Mouse (Mus musculus): ENCODE measurements around the gene Tmem59. TPM values are rescaled to one million over a fixed set of nuclear protein-coding genes. Genes with fewer than 3 reads are reported as not detected.

The Tmem59 gene
- total RNA-seq, 2 experiments from 2014 or later, result 345 to 431 TPM

DNA sequence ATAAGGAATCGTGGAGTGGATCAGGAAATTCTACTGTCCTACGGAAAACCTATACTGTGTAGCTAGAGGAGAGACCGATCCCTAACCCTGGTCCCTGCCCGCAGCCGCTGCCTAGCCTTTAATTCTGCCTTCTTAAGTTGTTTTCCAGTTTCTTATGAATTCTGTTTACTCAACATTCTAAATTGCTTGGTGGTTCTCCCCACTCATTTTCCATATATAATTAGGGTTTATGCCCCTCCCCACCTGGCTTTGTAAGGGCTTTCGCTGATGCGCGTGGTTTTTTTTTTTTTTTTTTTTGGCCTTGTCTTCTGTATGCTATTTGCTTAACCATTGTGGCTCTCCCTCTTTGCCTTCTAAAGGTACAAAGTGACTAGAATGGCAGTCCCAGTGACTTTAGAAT lies 1.4 kb downstream of the Tmem59 start:
- DNase-seq, result peak in 1 of 2 experiments; percentile 7

DNA sequence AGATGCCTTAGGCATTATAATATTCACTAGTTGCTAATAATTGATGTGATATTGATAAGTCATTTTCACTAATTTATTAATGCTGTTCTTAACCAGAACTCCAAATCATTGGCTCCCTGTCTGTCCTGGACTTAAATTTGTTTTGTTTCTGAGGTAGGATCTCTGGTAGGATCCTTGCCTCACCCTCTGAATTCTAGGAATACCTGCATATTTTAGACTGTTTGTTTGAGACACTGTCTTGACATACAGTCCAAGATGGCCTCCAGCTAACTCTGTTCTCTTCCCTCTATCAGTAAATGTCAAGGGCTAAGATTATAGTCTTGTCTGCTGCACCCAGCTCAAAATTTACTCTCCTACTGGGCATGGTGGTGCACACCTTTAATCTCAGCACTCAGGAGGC lies 2.5 kb downstream of the Tmem59 start:
- DNase-seq, result no peak

DNA sequence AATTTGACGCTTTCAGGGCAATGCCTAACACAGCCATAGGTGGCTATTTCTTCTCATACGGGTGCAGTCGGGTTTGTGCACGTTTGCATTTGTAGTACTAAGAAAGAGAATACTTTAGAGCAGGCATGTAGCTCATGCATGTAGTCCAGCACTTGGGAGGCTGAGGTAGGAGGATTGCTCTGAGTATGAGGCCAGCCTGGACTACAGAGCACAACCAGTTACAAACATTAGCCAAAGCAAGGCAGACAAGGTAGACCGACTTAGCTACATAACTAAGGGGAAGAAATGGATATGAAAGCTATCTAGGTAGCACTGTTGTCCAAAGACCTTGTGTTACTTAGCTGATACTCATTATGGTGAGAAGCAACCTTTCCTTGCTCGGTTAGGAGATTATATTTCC lies 3.7 kb downstream of the Tmem59 start:
- no peak for DNase-seq

DNA sequence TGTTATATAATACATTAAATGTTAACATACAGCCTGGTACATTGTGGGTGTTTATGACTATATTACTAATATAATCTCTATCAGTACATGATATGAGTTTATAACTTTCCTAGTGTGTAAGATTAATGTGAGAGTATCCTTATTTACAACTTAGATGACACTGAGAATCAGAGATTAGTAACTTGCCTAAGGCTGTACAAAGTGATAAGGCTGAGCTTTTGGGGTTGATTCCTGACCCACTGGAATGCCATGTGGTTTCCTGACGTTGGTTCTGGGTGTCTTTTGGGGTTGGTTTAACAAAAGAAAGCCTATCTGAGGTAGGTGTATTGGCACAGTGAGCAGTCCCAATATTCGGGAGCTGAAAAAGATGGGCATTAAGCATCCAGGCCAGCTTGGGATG lies 4.6 kb downstream of the Tmem59 start:
- DNase-seq, result no peak

DNA sequence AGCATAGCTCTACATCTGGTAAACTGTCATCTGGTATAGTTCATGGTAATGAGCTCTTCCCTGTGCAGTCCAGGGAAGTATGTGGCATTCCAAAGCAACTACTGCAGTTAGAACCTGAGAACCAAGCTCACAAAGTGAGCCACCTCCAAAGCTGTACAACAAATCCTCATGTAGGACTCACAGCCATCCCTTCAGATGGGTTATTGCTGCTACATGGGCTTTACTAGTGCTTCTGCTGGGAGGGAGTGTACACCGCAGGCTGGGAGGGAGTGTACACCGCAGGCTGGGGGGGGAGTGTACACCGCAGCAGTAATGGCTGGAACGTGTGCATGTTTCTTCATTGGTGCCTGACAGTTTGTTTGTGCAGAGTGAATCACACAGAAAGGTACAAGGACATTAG lies 5.0 kb downstream of the Tmem59 start:
- peak; percentile 7 to 35 for DNase-seq

DNA sequence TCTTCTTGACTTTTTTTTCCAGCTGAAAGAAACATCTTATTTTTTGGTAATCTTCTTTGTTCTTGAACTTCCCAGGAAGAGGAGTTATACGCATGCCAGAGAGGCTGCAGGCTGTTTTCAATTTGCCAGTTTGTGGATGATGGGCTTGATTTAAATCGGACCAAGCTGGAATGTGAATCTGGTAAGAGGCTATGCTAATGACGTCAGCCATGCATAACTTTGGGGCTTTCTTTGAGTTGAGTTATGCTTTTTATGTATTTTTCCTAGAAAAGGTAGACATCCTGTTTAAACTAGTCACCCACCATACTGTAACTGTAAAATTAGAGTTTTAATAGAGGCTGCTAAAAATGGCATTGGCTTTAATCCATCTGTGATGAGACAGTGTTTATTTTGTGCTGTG lies 7.5 kb downstream of the Tmem59 start:
- DNase-seq, result no peak

DNA sequence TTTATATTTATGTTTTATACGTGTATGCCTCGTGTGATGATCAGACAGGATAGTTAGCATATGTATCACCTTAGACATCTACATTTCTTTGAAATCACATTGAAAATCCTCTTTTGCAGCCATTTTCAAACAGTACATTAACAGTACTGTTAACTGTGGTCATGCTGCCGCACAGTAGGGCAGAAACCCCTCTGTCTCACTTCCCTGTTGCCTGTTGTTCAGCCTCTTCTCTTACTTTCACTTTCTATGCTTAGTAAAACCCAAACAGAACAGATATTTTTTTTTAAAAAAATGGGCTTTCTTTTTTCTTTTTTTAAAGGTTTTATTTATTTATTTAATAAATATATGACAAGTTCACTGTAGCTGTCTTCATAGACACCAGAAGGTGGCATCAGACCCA lies 15.6 kb downstream of the Tmem59 start:
- no peak for DNase-seq

DNA sequence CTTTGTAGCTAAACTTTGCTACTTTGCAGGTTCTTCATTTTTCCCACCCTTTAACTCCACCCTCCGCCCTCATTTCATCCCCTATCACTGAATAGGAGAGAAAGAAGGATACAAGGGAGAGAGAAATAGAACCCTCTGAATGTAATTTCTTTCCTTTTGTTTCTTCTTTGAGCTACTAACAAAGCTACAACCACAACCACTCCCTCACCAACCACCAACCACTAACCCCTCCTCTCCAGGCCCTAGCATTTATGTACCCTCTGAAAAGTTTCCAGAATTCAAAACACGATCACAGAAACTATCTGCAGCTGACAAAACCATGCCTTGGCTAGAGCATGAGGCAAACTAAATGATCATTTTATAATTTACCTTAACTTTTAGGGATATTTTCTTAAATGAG lies 18.3 kb downstream of the Tmem59 start:
- DNase-seq, result no peak

DNA sequence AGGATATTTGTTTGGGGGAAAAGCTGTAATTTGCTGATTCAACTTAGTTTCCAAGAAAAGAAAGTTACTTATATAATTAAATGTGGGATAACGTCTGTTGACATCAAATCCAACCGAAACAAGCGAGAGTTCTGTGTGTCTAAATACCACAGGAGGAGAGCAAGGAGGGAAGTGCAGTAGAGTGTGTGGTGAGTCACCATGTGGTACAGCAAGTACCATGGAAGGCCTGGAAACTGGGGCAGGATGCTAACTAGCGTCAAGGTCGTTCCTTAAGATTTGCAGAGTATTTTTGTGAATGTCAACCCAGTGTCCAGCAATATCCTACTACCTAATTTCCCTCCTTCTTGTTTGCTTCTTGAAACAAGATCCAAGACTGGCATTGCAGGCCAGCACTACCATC lies 19.9 kb downstream of the Tmem59 start:
- peak; percentile 27 to 63 for DNase-seq

DNA sequence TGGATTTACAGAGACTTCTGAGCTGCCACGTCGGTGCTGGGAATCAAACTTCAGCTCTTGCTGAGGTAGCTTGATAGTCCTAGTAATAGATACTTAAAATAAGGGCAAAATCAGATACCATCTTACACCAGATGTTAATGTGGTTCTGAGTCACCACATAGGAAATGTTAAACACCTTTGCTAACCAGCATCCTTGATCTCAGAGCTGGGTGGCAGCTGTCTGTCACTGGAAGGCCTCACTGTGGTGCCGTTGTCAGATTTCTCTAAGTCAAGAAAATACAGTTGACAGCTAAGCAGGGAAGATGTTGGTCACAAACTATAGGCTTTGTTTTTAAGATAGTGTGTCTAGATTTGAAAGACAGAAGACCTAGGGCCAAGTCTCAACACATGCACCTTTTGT lies 23.6 kb downstream of the Tmem59 start:
- DNase-seq, result no peak

DNA sequence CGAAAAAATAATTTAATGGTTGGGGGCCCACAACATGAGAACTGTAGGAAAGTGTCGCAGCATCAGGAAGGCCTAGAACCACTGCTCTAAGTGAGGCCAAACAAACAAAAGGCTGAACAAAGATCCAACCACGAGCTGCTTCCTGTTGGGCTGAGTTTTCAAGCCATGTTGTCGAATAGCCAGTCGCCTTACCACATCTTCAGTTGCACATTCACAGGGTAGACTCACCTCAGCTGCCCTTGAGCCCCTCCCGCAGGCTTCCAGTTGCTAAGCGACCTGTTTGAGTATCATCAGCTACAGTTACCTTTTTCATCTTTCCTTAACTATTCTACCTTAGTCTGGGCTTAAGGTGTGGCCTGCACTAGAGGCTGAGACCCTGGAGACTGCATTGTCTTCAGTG lies 24.8 kb downstream of the Tmem59 start:
- DNase-seq, result no peak

DNA sequence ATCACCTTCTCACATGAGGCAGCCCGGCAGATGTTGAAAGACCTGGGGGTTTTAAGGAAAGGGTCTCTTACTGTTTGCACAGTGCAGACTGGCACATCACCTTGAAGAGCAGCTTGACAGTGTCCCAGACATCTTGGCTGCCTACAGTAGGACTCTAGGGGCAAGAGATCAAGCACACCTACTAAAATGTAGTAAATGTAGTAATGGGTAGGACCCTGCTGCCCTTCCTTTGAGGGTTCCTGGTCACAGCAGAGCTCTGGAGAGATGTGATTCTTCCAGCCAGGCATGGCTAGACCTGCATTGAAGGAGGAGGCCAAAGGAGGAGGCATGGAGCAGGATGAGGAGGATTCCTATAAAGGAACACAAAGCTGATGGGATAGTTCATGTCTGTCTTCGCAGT lies 28.8 kb downstream of the Tmem59 start:
- no peak for DNase-seq

DNA sequence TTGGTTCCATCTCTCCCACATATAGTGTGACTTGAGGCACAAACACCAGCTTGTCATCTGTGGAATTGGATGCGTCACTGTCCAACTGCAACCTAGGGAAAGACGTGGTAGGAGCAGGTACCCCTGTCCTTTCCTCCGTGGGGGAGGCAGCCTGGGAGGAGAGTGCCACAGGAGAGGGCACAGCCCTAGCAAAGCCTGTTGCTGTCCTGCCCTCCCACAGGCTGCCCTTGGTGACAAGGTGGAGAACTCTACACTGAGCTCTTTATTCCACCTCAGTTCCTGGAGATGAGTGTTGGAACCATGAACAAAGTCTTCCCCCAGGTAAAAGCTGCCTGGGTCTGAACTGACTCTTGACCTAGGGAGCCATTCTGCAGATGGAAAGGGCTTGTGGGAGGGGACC lies 30.7 kb downstream of the Tmem59 start, which contains the start of gene Ldlrad1:
Ldlrad1 (plus strand) TSS at position 301 of the 400 bp plus-strand sequence.
- no peak for DNase-seq

DNA sequence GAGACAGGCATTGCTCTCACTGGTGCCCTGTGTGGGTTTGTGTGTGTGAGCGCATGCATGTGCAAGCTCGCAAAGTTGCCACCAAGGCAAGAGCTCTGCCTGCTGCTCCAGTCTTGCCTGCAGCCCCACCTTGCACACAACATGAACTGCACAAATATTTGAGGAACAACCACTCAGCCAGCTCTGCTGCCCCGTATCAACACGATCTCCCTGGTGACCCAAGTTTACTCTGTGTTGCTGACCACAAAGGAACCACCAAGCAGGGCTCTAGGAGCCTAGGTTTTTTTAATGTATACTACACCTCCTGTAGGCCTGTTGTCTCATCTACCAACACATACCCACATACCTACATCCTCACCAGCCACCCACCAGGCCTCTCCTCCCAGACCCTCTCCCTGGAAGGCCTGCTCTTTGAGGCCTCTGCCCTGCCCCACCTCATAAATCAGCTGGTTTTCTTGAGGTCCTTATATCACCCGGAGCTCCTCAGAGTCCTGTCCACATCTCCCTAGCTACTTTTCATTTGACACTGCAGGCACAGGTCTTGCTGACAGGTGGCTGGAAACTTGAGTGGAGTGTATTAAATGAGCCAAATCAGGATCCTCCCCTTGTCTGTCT lies 32.4 kb downstream of the Tmem59 start:
- DNase-seq, result no peak

DNA sequence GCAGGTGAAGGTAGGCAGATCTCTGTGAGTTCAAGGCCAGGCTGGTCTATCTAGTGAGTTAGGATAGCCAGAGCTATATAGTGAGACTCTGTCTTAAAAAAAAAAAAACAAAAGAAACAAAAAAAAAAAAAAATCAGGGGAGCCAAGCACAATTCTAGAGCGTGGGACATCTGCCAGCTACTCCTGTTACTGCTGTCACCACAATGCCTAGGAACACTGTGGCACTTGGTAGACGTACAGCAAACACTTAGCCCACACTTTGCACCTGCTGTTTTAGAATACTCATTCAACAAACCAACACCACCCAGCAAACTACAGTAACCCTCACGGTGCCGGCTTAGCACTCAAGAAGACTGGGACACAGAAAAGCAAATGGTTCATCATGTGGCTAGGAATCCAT lies 33.3 kb downstream of the Tmem59 start:
- no peak for DNase-seq

DNA sequence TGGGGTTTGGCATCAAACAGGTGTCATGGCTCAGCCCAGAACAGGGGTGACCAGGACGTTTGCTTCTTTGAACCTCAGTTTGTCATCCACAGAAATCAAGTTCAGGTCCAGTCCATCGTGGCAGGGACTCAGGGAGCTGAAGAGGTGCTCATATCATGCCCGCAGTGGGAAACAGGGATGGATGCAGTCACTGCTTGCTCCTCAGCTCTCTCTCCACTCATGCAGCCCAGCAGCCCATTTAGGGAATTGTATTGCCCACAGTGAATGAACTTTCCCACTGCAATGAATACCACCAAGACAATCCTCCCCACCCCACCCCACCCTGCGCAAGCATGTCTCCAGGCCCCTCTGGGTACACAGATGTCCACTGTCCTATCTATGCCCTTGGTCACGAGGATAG lies 33.7 kb downstream of the Tmem59 start:
- no peak for DNase-seq

DNA sequence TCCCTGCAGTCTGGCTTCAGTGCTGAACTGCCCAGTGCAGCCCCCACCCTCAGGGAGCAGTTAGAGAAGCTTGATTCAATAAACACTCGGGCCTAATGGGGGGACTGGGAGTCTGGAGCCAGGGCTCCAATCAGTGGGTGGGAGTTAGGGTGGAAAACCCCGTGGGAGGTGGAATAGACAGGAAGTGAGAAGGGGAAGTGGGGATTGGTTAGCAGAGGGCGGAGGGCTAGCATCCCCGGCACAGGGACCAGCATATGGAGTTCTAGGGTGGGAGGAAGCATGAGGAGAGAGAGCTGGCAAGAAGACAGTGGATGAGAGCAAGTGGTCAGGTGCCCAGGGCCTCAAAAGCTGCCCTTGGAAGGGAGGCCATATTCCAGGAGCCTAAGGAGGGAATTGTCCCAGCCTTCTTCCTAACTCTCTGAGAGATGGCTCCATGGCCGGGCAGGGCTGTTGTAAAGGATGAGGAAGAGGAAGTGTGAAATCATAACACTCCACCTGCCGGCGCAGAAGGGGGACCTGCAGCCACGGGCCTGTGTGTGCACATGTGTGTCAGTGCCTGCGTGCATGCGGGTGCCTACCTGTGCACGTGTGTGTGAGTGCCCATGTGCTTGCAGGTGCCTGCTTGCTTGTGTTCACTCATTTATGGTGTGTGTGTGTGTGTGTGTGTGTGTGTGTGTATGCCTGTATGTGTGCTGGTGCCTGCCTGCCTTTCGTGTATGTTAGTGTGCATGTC lies 35.2 kb downstream of the Tmem59 start:
- no peak for DNase-seq

DNA sequence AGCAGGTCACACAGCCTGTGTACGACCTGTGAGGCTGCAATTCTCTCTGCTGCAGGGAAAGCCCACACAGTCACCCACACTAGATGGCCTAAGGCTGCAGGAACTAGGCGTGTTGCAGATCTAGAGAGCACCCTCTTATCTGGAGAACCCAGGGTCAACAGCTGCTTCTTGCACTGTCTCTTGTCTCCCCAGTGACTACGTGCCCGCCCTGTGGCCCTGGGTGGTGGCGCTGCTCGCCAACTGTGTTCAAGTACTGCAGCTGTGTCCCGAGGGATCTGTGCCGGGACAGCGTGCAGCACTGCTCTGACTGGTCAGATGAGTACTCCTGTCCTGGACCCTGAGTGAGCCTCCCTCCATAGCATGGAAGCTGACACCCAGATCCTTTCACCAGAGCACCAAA lies 39.4 kb downstream of the Tmem59 start:
- peak; percentile 39 to 56 for DNase-seq

DNA sequence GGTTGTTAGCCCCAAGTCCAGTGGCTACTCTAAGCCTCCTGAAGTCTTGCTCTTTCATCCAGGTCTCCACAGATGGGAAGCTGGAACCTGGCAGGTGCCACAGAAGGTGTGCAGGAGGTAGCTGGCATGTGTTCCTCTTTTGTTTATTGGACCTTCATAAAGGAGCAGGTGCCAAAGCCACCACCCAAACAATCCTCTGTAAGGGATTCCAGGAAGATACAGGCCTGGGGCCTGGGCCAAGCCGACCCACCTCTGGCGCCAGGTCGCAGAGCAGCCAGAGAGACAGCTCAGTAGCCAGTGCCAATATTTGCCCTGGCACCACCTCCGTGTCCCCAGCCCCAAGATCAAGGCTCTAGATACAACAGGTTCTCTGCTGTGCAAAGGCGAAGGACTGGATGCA lies 43.3 kb downstream of the Tmem59 start:
- peak in 1 of 2 experiments; percentile 14 for DNase-seq

DNA sequence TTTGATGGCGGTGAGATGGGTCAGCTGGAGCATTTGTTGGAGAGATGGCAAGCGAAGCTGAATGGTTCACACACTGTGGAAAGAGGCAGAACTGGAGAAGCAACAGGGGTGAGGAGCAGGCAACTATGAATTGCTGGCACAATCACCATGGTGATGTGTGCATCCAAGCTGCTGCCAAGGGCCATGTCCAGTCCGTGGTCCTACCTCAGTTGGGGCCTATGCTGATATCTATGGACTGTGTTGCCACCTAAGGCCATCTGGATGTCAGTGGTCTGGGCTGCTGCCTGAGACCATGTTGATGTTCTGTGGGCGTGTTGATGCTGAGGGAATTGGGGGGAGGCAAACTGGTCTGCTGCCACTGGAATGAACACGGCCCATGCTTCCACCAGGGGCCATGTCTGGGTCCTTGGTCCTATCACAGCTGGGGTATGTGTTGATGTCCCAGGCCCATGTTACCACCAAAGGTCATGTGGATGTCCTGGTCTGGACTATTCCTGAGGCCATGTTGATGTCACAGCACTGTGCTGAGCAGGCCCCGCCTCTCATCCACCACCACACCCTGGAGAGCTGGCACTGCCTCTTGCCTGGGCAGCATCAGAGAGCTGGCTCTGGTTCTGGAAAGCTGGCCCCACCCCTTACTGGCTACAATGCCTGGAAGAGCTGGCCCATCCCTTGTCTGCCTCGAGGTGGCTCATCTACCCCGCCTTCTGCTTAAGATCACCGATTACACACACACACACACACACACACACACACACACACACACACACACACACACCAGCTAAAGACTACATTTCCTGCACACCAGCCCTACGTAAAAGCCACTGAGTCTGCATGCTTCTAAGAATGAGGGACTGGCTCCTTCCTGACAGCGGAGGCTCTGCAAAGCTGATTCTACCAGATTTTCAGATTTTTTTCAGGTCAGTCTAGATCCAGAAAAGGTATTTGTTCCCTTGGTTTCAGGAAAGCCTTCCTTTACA lies 45.3 kb downstream of the Tmem59 start:
- peak; percentile 25 to 53 for DNase-seq

DNA sequence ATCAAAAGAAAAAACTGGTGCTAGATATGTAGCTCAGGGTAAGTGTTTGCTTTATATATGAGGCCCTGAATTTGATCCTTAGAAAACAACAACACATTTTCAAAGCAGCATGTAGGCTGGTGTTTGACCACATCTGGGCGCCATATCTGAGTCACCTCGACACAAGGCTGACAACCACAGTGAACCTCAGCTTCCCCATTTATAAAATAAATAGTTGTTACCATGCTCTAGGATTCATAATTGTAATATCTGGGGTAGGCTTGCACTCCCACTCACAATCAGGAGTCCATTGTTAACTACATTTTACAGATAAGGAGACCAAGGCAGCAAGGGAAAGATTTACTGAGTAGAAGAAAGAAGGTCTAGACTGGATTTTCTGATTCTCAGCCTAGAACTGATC lies 48.1 kb downstream of the Tmem59 start:
- no peak for DNase-seq

DNA sequence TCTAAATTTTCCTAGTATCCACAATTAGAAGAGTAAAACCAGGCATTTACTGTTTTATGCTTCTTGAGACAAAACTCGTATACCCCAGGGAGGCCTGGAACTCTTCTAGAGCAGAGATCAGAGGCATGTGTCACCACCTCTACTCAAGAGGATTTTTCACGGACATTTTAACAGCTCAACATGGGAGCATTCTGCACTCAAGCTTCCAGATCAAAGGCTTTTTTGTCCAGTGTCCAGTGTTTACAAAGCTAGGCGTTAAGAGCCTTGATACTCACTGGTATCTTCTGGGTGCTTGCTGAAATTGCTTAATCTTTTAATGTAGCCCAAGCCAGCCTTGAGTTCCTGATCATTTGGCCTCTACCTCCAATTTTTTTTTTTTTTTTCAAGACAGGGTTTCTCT lies 54.0 kb downstream of the Tmem59 start:
- DNase-seq, result no peak

DNA sequence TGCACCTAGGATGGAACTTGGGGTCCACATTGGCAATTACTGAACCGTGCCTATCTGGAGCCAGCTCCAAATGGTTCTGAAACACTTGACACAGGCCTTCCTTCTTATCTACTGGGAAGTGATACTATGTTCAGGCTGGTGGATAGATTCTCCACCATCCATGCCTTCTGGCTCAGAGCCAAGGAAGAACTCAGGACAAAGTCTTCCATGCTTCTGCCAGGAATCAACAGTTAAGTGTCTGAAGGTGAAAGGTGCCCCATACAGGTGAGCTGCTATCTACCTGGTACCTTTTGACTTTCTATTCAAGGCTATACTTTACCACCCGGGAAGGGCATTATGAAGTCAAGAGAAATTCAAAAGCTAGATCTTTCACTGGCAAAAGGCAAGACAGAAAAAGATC lies 60.1 kb downstream of the Tmem59 start:
- no peak for DNase-seq

Data from adrenal gland, postnatal 36 days (tissue).